18 mouse cellular contexts compared by ENCODE assay signal in the genomic region with DNA sequence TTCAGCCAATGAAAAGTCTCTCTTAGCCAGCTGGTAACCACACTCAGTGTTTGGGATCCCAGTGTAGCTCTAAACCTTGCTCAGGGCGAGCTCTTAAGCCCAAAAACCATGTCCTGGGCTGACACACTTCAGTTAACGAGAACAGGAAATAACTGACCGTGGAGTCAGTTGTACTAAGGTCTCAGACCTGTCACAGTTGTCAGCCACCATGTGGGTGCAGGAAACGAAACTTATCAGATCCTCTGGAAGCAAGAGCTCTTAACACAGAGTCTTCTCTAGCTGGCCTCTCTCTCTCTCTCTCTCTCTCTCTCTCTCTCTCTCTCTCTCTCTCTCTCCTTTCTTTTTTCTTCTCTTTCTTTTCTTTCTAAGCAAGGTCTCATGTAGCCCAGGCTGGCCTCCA.
"Had no signal": no experiment of that assay in that cellular context is flagged by ENCODE, and none has a peak within 500 bp of the region (broad histone marks: within the 10 kb centered on the region; RNA-seq: fewer than 3 reads in every experiment).

No protein-coding gene starts in this region.

- H3K27ac ChIP-seq: kidney, postnatal 0 days; limb, embryonic 12.5 days; lung, embryonic 15.5 days; macrophage; midbrain, embryonic 10.5 days; stomach, embryonic 15.5 days had no signal

- DNase-seq: kidney, adult 8-10 months; kidney, postnatal 36 days; layer of hippocampus, adult 9-11 months; lung, postnatal 14 days; midbrain, embryonic 14.5 days; retina, postnatal 1 day; right cerebral cortex, postnatal 25 days; spleen, adult 18-20 months; thymus, postnatal 4 days had no signal

- H3K9me3 ChIP-seq: limb, embryonic 12.5 days; lung, embryonic 15.5 days; midbrain, embryonic 10.5 days; stomach, embryonic 15.5 days had no signal

- ATAC-seq: inflammation-experienced regulatory T-cells, adult 6 months; intestine, postnatal 0 days had no signal

- H3K27me3 ChIP-seq: limb, embryonic 12.5 days; lung, embryonic 15.5 days; stomach, embryonic 15.5 days had no signal

- H3K4me3 ChIP-seq: limb, embryonic 12.5 days; lung, embryonic 15.5 days; midbrain, embryonic 10.5 days; myocyte; stomach, embryonic 15.5 days had no signal

- H3K4me1 ChIP-seq: limb, embryonic 12.5 days; lung, embryonic 15.5 days; midbrain, embryonic 10.5 days had no signal

- H3K4me2 ChIP-seq: limb, embryonic 12.5 days; lung, embryonic 15.5 days; stomach, embryonic 15.5 days had no signal

- H3K9ac ChIP-seq: limb, embryonic 12.5 days; lung, embryonic 15.5 days; stomach, embryonic 15.5 days had no signal

- H3K36me3 ChIP-seq: limb, embryonic 12.5 days; lung, embryonic 15.5 days; midbrain, embryonic 10.5 days; stomach, embryonic 15.5 days had no signal
